Mouse (Mus musculus): ENCODE results near the gene Cck. TPM values are rescaled to one million over a fixed set of nuclear protein-coding genes. Genes with fewer than 3 reads are reported as not detected.
A peak's percentile ranks its signal among the peaks of the same experiment; 100 is the strongest.
"Not testable (repeated sequence)": the region's sequence is repeated elsewhere in the genome, so short reads cannot be mapped to it uniquely, and the experiment has no call there.

Cck gene
- polyA plus RNA-seq, 1 experiment = not detected

- H3K27ac ChIP-seq (ENCODE audit: control insufficient read depth, insufficient read depth, low read depth, low read length) = no peak overlapping the region
- H3K4me3 ChIP-seq (ENCODE audit: control insufficient read depth, low read depth, low read length) = no peak overlapping the region
- TF ChIP-seq POLR2A (IDR thresholded peaks at IDR 0.05; ENCODE audit: control insufficient read depth, low read depth, low read length) = no peak
- TF ChIP-seq CTCF (IDR thresholded peaks at IDR 0.05; ENCODE audit: control insufficient read depth, insufficient read depth, insufficient replicate concordance, low read depth, low read length) = no peak
- no peaks in the 10 kb centered on the region for H3K4me1 ChIP-seq (ENCODE audit: control insufficient read depth, insufficient read depth, low read length)
- H3K36me3 ChIP-seq (ENCODE audit: control insufficient read depth, insufficient read depth, low read length) = no peaks in the 10 kb centered on the region; the same call in 1 of the 2 replicates
- no peaks in the 10 kb centered on the region for H3K27me3 ChIP-seq (ENCODE audit: control insufficient read depth, insufficient read depth, low read length)
Measured at GRCm38 (mm10) chr9:121459950-121460349, 35.5 kb downstream of the Cck start.

- H3K36me3 ChIP-seq (ENCODE audit: control insufficient read depth, insufficient read depth, low read length) = no peaks in the 10 kb centered on the region; the same call in 1 of the 2 replicates
- no peaks in the 10 kb centered on the region for H3K27me3 ChIP-seq (ENCODE audit: control insufficient read depth, insufficient read depth, low read length)
- H3K27ac ChIP-seq (ENCODE audit: control insufficient read depth, insufficient read depth, low read depth, low read length) = no peak overlapping the region
- TF ChIP-seq CTCF (IDR thresholded peaks at IDR 0.05; ENCODE audit: control insufficient read depth, insufficient read depth, insufficient replicate concordance, low read depth, low read length) (peak; percentile 89), POLR2A (IDR thresholded peaks at IDR 0.05; ENCODE audit: control insufficient read depth, low read depth, low read length) (no peak)
- no peaks in the 10 kb centered on the region for H3K4me1 ChIP-seq (ENCODE audit: control insufficient read depth, insufficient read depth, low read length)
- no peak overlapping the region for H3K4me3 ChIP-seq (ENCODE audit: control insufficient read depth, low read depth, low read length)
Measured at GRCm38 (mm10) chr9:121458466-121458865, 37.0 kb downstream of the Cck start.

- no peaks in the 10 kb centered on the region for H3K4me1 ChIP-seq (ENCODE audit: control insufficient read depth, insufficient read depth, low read length)
- no peak overlapping the region for H3K27ac ChIP-seq (ENCODE audit: control insufficient read depth, insufficient read depth, low read depth, low read length)
- no peak for TF ChIP-seq POLR2A (IDR thresholded peaks at IDR 0.05; ENCODE audit: control insufficient read depth, low read depth, low read length)
- TF ChIP-seq CTCF (IDR thresholded peaks at IDR 0.05; ENCODE audit: control insufficient read depth, insufficient read depth, insufficient replicate concordance, low read depth, low read length) = no peak
- no peaks in the 10 kb centered on the region for H3K27me3 ChIP-seq (ENCODE audit: control insufficient read depth, insufficient read depth, low read length)
- H3K36me3 ChIP-seq (ENCODE audit: control insufficient read depth, insufficient read depth, low read length) = no peaks in the 10 kb centered on the region; the same call in 1 of the 2 replicates
- H3K4me3 ChIP-seq (ENCODE audit: control insufficient read depth, low read depth, low read length) = no peak overlapping the region
Measured at GRCm38 (mm10) chr9:121456739-121457515, 38.6 kb downstream of the Cck start.

GRCm38 (mm10) chr9:121454891-121455290 lies 40.6 kb downstream of the Cck start:
- H3K27me3 ChIP-seq (ENCODE audit: control insufficient read depth, insufficient read depth, low read length) = no peaks in the 10 kb centered on the region
- H3K36me3 ChIP-seq (ENCODE audit: control insufficient read depth, insufficient read depth, low read length) = no peaks in the 10 kb centered on the region; the same call in 1 of the 2 replicates
- TF ChIP-seq POLR2A (IDR thresholded peaks at IDR 0.05; ENCODE audit: control insufficient read depth, low read depth, low read length) (no peak), CTCF (IDR thresholded peaks at IDR 0.05; ENCODE audit: control insufficient read depth, insufficient read depth, insufficient replicate concordance, low read depth, low read length) (no peak)
- H3K4me3 ChIP-seq (ENCODE audit: control insufficient read depth, low read depth, low read length) = no peak overlapping the region
- no peak overlapping the region for H3K27ac ChIP-seq (ENCODE audit: control insufficient read depth, insufficient read depth, low read depth, low read length)
- no peaks in the 10 kb centered on the region; the same call in 1 of the 2 replicates for H3K4me1 ChIP-seq (ENCODE audit: control insufficient read depth, insufficient read depth, low read length)

GRCm38 (mm10) chr9:121452342-121452942 lies 43.1 kb downstream of the Cck start:
- not testable (repeated sequence) for H3K36me3 ChIP-seq (ENCODE audit: control insufficient read depth, insufficient read depth, low read length); H3K27me3 ChIP-seq (ENCODE audit: control insufficient read depth, insufficient read depth, low read length); H3K27ac ChIP-seq (ENCODE audit: control insufficient read depth, insufficient read depth, low read depth, low read length); H3K4me3 ChIP-seq (ENCODE audit: control insufficient read depth, low read depth, low read length); H3K4me1 ChIP-seq (ENCODE audit: control insufficient read depth, insufficient read depth, low read length)

GRCm38 (mm10) chr9:121446431-121446831 lies 49.1 kb downstream of the Cck start:
- Histone ChIP-seq H3K36me3 (ENCODE audit: control insufficient read depth, insufficient read depth, low read length) (no peaks in the 10 kb centered on the region; the same call in 1 of the 2 replicates), H3K4me1 (ENCODE audit: control insufficient read depth, insufficient read depth, low read length) (peaks cover 8% of the 10 kb centered on the region), H3K4me3 (ENCODE audit: control insufficient read depth, low read depth, low read length) (no peak overlapping the region), H3K27ac (ENCODE audit: control insufficient read depth, insufficient read depth, low read depth, low read length) (no peak overlapping the region), H3K27me3 (ENCODE audit: control insufficient read depth, insufficient read depth, low read length) (no peaks in the 10 kb centered on the region)
- TF ChIP-seq POLR2A (IDR thresholded peaks at IDR 0.05; ENCODE audit: control insufficient read depth, low read depth, low read length) (no peak), CTCF (IDR thresholded peaks at IDR 0.05; ENCODE audit: control insufficient read depth, insufficient read depth, insufficient replicate concordance, low read depth, low read length) (no peak)

- no peaks in the 10 kb centered on the region for H3K36me3 ChIP-seq (ENCODE audit: control insufficient read depth, insufficient read depth, low read length)
- TF ChIP-seq CTCF (IDR thresholded peaks at IDR 0.05; ENCODE audit: control insufficient read depth, insufficient read depth, insufficient replicate concordance, low read depth, low read length) = peak; percentile 43; the same call in 1 of the 2 replicates
- no peak for TF ChIP-seq POLR2A (IDR thresholded peaks at IDR 0.05; ENCODE audit: control insufficient read depth, low read depth, low read length)
- H3K4me1 ChIP-seq (ENCODE audit: control insufficient read depth, insufficient read depth, low read length) = peaks cover 8% of the 10 kb centered on the region
- H3K27me3 ChIP-seq (ENCODE audit: control insufficient read depth, insufficient read depth, low read length) = no peaks in the 10 kb centered on the region
- H3K4me3 ChIP-seq (ENCODE audit: control insufficient read depth, low read depth, low read length) = no peak overlapping the region
- H3K27ac ChIP-seq (ENCODE audit: control insufficient read depth, insufficient read depth, low read depth, low read length) = no peak overlapping the region
Measured at GRCm38 (mm10) chr9:121445364-121445763, 50.1 kb downstream of the Cck start.
